Mouse (Mus musculus) frontal cortex, postnatal 36 days (tissue): Measurements from ENCODE around the gene Sh3bp2.
A peak's percentile ranks its signal among the peaks of the same experiment; 100 is the strongest.

ENCODE experiments used
- DNase-seq, 2 experiments: peaks; one replicate each; pipeline ENCODE4 v3.0.0; 2022; ENCODE audit warnings: low spot score in 2 of 2

Sh3bp2 gene

DNA sequence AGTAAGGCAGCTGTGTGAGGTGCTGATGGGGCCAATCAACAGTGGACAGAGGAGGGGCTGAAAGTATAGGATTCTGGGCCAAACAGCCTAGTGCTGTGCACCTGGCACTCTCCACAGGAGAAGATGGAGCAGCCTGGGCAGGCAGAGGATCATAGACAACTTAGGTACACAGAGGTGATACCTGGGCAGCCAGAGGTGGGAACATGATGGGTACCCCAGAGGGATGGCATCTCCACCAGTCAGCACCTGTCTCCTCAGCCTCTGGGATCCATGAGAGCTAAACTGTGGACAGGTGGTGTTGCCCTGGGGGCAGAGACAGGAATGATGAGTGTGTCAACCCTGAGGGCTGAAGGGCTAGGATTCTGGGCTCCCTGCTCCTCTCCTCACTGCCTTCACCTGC is 1.1 kb upstream of the Sh3bp2 start:
- no peak for DNase-seq

DNA sequence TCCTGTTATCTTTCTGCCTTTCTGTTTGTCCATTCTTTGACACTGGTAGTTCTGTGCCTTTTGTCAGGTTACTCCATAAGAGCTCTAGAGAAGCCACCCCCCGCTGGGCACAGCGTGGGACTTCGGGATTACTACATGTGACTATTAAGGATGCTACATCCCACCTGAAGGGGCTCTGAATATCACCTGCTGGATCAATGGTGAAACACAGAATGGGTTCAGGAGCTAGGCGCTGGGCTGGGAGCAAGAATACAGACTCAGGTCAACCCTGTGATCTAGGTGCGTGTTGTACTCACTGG is 788 bp downstream of the Sh3bp2 start:
- DNase-seq = no peak

DNA sequence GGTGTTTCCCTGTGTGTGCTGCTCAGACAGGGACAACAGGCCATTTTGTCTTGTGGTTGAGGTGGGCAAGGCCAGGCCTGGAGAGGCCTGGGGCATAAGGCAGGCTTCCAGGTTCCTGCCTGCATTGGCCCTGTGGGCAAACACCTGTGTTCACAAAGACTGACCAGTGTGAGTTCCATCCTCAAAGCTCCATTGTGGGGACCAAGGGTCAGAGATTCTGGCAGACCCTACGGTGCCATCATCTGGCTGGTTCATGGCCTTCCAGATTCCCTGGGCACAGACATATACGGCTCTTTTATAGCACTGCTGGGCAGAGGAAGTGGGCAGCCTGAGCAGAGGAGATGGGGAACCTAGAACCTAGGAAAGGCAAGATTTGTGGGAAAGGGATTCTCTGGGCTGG is 1.7 kb downstream of the Sh3bp2 start:
- no peak for DNase-seq

DNA sequence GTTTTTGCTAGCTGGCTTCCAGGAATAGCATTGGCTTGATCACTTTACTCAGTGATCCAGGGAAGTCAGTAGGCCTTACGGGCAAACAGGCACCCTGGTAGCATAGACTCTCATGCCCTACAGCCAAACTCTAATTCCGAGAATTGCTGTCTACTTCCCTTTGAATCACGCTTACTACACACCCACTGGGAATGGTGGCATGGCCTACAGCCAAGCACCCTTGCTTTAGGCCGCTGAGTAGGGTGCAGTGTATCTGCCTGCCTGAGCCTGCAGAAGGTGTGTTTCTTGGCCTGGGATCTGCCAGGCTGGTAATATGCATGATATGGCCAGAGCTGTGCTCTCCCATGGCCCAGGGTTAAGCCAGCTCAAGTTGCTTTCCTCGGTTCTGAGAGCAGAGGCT is 3.1 kb downstream of the Sh3bp2 start:
- no peak for DNase-seq

DNA sequence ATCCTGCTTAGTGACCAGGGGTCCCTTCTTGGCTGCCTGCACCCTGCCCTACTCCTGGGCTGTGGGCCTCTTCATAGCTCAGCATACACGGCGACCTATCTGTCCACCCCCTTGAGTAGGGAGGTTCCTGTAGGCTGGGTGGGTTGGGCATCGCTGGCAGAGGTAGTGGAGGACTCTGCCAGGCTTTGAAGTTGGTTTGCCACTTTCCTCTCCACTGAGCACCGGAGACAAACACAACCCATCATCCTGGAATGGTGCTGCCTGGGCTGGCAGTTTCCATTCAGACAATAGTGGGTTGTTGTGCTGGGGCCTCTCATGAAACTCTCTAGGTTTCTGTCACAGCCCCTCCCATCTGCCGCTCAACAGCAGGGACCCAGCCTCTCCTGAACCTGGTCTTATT is 4.5 kb downstream of the Sh3bp2 start:
- DNase-seq = no peak

DNA sequence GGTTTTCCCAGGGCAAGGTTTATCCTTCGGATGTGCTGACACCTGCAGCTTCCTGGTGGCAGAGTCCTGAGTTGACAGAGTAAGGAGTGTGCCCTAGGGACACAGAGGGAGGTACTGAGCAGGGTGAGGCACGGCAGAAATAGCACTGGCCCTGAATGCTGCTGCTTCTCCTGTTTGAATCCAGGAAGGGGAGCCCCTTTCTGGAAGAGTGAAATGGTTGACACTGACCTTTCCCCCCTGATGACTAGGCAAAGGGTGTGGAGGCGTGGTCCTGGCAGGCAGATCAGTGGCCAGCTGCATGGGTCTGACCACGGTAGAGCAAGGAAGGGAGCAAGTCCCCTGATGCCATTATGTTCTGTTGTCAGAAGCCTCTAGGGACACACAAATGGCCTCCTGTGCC is 5.0 kb downstream of the Sh3bp2 start:
- no peak for DNase-seq

DNA sequence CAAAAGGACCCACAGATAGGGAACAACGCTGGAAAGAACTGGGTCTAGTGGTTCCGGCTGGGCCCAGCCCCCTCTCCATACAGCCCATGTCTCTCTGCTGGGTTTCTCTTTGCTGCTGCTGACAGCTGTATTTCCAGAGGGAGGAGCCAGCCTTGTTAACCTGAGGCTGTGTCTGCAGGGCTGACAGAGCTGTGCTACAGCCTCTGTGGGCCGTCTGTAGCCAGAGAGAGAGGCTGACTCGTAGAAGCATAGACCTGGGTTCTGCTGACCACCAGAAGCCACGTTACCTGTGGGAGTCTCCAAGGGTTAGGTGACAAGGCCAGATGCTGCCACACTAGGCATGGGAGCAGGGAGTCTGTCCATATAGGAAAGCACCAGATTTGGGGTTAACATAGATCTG is 7.4 kb downstream of the Sh3bp2 start:
- no peak for DNase-seq

DNA sequence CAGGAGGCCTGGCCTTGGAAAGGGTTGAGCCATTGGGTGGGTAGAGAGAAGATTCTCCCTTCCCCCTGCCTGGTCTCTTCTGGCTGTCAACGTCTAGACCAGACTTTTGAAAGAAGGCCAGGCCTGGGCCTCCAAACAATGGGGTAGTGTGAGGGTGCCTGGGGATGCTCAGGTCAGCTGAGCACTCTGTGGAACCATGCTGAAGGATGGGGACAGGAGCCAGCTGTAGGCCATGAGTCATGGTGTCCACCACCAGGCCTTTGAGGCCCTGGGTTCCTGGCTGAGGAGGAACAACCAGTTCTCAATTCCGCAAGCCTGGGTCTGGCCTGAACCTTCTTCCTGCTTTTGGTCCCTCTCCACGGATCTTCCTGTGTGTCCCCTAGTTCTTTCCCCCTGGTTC is 8.2 kb downstream of the Sh3bp2 start:
- peak in 1 of 2 experiments; percentile 23 for DNase-seq

DNA sequence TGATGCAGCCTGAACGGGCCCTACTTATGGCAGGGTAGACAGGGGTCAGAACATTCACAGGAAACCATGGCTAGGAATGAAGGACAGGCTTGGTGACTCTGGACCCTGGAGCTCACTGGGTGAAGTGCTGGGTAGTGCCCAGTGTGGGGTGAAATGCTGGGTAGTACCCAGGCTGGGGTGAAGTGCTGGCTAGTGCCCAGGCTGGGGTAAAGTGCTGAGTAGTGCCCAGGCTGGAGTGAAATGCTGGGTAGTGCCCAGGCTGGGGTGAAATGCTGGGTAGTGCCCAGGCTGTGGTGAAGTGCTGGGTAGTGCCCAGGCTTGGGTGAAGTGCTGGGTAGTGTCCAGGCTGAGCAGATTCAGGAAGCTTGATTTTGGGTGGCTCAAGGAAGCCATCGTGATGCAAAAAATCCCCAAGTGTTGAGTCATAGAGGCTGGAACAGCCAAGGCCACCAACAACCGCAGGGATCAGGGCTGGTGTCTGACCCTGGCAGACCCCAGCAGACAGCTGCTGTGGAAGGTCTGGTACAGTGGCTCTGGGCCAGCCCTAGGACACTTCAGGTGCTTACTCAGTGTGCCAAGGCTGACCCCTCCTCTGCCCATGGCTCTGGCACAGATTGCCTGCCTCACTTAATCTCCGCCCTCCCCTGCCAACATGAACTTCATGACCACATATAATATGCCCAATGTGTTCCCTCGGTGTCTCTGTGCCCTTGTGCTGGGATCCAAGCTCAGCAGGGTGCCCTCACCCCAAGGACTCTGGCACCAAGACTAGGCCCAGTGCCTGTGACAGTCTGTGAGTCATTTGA is 9.3 kb downstream of the Sh3bp2 start:
- DNase-seq = no peak

DNA sequence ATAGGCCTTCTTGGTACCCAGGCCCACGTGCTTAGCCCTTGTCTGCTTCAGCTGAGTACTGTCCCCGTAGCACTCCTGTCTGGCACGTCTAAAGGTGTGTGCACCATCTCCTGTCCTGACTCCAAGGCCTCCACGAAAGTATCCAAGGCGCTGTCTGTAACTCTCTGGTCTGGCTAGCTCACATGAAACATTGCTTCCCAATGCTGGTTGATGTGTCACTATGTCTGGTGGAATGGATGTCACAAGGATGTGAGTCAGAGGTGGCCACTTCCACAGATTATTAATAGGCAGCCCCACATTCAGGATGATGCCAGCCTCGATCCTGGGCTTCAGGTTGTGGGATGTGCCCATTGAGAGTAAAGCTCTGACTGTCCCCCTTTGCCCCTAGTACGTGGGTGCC is 10.2 kb downstream of the Sh3bp2 start:
- no peak for DNase-seq

DNA sequence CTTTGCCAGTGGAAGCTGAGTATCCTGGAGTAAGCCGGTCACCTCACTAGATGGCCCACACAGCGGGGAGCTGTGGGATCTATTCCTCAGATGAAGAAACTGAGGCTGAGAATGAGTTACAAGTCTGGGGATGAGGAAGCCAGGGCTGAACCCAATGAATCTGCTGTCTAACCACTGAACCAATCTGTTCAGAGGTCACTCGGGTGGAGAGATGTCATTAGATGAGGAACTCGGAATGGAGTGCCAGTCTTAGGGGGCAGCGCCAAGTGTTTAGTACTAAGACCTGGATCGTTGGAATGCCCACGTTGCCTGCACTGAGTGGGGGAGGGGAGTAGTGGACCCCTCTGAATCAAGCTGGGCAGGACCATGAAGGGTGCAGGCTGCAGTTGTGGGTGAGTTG is 12.4 kb downstream of the Sh3bp2 start:
- no peak for DNase-seq

DNA sequence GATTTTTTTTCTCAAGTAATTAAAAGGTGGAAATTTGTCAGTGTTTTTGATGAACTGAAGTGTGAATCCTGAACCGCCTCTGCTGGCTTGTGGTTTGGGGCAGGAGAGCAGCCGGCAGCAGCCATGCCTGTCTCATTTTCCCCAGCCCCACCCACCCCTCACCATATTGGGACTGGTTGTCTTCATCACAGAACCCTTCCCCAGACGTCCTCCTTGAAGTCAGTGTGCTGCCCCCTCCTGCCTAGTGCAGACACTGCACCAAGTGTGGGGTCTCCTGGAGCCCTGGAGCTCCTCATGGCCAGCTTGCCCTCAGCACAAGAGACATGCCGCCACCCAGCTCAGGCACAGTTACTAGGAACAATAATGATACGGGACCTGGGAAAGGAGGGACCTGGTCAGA is 12.9 kb downstream of the Sh3bp2 start:
- no peak for DNase-seq

DNA sequence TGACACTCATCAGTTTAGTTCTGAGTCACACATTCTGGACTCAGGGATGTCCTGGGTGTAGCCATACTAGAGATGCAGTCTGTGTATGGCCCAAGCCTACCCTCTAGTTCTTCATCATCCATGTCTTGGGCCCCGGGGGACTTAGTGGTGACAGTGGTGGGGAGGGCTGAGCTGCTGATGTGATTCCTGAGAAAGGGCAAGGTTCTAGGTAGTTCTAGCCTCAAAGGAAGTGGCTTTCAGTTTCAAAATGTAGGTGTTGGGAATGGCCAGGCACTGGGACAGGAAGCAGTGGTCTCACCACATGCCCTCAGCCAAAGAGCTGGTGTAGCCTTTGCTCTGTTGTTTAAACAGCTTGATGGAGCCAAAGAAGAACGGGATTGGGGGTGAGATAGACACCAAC is 13.5 kb downstream of the Sh3bp2 start:
- DNase-seq = no peak

DNA sequence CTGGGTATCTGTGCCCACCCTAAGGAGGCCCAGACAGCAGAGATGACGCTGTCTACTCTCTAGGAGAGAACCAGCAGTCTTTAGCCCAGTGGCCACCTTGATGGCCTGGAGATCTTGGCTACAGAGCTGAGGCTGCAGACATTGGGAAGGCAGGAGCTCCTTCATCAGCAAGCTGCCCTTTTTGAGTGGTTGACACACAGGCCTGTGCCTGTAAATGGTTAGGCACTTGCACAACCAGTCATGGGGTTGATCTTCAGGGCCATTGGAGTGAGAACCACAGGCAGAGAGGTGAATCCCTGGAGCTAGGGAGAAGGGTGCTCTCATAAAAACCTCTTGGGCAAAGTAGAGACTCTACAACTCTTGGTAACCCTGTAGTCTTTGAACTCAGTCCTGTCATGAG is 16.5 kb downstream of the Sh3bp2 start:
- DNase-seq = no peak

DNA sequence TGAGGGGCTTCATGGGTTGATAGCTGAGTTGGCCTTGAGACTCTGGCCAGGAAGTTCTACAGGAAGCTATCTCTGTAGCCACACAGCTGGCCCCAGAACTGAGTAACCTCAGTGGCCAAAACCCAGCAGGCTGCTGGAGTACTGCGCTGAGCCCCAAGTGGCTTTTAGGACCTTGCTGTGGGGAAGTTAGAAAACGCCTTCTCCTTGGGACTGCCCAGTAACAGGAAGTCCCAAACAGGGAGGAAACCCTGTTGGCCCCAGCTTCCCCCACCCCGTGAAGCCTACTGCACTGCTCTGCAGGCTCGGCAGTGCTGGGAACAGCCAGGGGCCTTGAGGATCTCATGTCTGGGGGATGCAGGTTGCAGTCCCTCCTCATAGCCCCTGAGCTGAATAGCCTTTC is 17.5 kb downstream of the Sh3bp2 start:
- DNase-seq = no peak

DNA sequence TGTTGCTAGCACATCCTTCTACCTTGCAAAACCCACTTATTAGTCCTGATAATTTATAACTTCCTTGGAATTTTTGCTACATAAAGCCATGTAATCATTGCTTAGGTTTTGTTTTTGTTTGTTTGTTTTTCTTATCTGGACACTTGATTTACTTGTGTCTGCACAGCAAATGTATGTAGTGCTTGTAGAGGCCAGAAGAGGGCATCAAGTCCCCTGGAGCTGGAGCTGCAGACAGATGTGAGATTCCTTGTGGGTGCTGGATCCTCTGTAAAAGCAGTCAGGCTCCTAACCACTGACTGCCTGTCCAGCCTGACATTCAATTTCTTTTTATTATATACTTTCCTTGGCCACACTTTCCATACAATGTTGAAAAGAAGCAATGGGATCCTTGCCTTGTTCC is 21.8 kb downstream of the Sh3bp2 start:
- DNase-seq = no peak

DNA sequence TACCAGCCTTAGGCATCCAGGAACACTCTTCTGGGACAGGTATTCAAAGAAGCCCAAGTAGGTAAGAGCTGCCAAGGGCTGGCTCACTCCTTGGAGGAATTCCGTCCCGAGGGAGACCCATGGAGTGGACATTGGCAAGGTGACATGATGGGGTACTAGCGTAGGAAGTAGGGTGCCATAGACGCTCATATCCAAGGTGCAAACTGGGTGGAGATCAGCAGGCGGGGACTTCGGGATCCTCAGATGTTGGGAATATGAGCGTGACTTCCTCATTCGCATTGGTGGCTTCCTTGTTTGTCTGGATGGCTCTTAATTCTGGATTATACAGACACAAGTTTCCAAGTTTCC is 23.5 kb downstream of the Sh3bp2 start:
- no peak for DNase-seq

DNA sequence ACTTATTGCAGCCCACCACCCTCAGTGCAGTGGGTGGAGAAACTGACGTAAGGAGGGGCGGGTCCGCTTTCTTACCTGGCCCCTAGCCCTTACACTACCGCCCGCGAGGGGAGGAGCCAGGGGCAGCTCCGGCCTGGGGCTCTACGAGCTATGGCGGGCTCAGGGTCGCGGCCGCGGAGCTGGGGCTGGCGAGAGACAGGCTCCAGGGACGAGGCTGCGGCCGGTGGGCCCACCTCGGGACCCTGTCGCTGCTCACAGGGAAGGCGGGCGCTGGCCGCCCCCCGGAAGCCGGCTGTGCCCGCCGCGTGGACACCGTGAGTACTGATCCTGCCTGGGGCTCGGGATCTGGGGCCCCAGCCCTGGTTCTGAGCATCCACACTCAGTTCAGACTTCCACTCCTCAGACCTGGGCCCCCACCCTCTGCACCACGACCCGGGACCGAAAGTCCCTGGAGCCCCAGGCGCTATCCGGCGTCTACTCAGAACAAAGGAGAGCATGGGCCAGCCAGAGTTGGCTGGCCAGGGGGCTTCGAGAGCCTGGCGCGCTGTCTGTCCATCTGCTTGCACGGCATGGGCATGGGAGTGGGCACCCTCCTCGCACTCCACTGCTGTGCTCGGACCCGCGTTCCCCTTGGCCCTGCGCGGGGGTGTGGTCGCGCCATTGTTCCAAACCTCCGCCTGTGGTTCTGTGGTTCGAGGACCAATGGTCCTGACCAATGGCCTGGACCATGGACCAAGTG is 24.0 kb downstream of the Sh3bp2 start:
- DNase-seq = no peak

DNA sequence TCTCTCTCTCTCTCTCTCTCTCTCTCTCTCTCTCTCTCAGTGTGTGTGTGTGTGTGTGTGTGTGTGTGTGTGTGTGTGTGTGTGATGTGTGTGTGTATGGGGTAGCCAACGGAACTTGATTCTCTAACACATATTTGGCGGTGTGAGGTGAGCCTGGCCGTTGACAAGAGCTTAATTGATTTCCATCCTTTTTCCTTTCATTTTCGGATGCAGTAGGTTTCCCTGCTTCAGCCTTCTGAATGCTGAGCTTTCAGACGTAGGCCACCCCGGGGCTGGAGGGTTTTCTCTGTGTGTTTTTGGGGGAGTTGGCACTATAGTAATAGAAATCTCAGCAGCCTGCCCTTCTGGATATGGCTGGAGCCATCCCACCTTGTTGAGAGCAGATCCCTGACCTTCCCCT is 24.6 kb downstream of the Sh3bp2 start:
- DNase-seq = no peak

DNA sequence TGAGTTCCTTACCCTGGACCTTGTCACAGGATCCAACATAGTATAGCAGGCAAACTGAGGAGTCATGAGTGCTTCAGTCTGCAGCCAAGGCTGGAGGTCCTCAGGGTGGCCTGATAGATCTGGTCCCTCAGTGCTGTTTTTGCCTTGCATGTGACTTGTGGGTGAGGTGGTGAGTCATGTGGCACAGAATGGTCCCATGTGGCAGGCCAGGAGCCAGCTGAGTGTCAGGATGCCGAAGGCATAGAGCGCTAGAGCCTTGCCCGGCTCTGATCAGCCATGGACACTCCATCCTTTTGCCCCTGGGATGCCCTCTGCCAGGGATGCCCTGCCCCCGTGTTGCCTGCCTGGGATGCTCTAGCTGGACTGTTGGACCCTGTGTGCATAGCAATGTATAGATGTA is 26.2 kb downstream of the Sh3bp2 start:
- no peak for DNase-seq

DNA sequence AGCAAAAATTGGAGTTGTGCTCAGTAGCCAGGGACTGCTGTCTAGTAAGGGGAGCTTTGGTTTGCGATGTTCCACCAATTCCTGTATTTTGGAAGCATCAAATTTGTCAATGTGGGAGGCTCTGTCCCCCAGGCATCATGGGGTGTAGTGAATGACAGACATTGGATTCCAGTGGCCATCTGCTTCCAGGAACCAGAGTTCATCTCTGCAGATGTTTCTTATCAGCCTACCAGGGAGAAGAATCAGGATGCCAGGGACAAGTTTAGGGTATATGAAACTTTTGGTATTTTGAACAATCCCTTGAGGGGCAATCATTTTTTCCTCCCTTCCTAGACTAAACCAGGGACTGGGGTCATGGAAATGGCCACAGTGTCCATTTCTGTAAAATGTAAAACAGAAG is 38.2 kb downstream of the Sh3bp2 start:
- no peak for DNase-seq

DNA sequence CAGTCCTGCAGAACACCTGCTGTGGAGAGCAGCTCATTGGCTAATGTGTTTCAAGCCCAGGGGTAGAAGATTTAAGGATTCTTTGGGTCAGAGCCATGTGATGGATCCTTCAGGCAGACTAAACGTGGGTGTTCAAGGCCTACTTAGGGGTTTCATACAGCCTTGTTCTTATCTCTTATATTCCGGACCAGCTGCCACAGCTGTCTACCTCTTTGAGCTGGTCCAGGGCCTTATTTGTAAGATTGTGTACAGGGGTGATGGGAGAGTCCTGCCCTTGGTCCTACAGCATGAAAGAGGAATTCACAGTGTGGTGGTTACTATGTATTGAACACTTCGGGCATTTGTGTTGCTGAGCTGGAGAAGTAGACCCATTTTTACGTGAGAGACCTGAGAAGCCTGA is 38.7 kb downstream of the Sh3bp2 start:
- no peak for DNase-seq

DNA sequence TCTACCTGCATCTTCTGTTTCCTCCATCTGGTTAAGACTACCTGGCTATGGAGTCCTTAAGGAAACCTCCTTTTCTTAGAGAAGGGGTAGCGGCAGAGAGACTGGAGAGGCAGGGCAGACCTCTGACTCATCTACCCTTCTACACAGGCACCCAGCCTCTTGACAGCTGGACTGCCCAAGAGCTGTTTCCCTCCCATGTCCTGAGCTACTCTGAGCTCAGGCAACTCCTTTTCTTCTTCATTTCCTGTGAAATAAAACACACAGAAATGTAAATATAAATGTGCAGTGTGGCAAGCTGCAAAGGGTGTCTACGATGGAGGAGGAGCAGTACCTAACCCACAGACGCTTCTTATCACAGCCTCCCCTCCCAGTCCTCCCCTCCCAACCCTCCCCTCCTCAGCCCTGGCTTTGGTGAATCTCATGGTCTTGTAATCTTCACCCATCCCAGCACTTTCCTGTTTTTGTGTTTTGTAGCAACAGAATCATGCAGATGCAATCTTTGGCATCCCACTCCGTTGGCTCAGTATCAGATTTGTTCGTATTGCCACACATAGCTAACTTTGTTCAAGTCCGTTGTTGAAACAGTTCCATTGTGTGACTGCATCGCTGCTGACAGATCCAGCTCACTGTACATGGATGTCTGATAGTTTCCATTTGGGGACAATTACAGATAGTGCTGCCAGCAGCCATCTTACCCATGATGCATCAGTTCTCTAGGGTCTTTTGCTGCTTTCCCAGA is 40.1 kb downstream of the Sh3bp2 start:
- DNase-seq = peak; percentile 22 to 36
